In genomic region chr15:89453865-89454478, GRCm38 (mm10) we compare ENCODE assay signal across 9 mouse cellular contexts. TPM values are rescaled to one million over a fixed set of nuclear protein-coding genes. Genes with fewer than 3 reads are reported as not detected.
A peak's percentile ranks its signal among the peaks of the same experiment; 100 is the strongest.
DNase-seq lines count a peak whose midpoint lies in the region; ATAC-seq lines count a peak whose summit lies in the region.
"Had no signal": no experiment of that assay in that cellular context is flagged by ENCODE, and none has a peak within 500 bp of the region (broad histone marks: within the 10 kb centered on the region; RNA-seq: fewer than 3 reads in every experiment).

Gene Mapk8ip2 (plus strand): TSS chr15:89453913.

- under 1% methylated on average over 53 of the region's 53 CpGs for WGBS in kidney, embryonic 15.5 days
- under 1% methylated on average over 53 of the region's 53 CpGs for WGBS in forebrain, embryonic 12.5 days
- WGBS in neural tube, embryonic 11.5 days: under 1% methylated on average over 47 of the region's 53 CpGs

- no peaks in the 10 kb centered on the region for H3K36me3 ChIP-seq in kidney, embryonic 15.5 days
- peaks cover 27% of the 10 kb centered on the region for H3K36me3 ChIP-seq in forebrain, embryonic 12.5 days (replicated peaks)
- H3K36me3 ChIP-seq in neural tube, embryonic 11.5 days (ENCODE audit: control insufficient read depth, insufficient read depth, low read length): peaks cover 5% of the 10 kb centered on the region; the same call in 1 of the 2 replicates

- intact Hi-C loops in left cerebral cortex, postnatal 10 days (cut with DNase I): no loop called here

- DNase-seq in kidney, adult 9 months: no peak
- DNase-seq in left cerebral cortex, postnatal 10 days (ENCODE audit: extremely low spot score in 1 of 2, low spot score in 2 of 2): peak in 1 of 2 experiments; percentile 77
- DNase-seq in neural tube, embryonic 11.5 days (ENCODE audit: low spot score): peak; percentile 64
- no peak for DNase-seq in ovary, postnatal 10 days (ENCODE audit: low spot score)

- no peak within 1 kb of the TSS for H3K9ac ChIP-seq in kidney, embryonic 15.5 days
- peak within 1 kb of the TSS; percentile 78 for H3K9ac ChIP-seq in forebrain, embryonic 12.5 days
- H3K9ac ChIP-seq in neural tube, embryonic 11.5 days (ENCODE audit: low read length): peak within 1 kb of the TSS; percentile 78

- peaks cover 30% of the 10 kb centered on the region for H3K27me3 ChIP-seq in kidney, embryonic 15.5 days
- peaks cover 22% of the 10 kb centered on the region for H3K27me3 ChIP-seq in forebrain, embryonic 12.5 days
- peaks cover 10% of the 10 kb centered on the region for H3K27me3 ChIP-seq in neural tube, embryonic 11.5 days (ENCODE audit: control insufficient read depth, insufficient read depth, low read length)

- H3K4me3 ChIP-seq in kidney, embryonic 15.5 days (replicated peaks): peak within 1 kb of the TSS; percentile 50
- H3K4me3 ChIP-seq in forebrain, embryonic 12.5 days (replicated peaks): peak within 1 kb of the TSS; percentile 85
- peak within 1 kb of the TSS; percentile 71 for H3K4me3 ChIP-seq in neural tube, embryonic 11.5 days (ENCODE audit: low read depth, low read length)
- H3K4me3 ChIP-seq: myocyte had no signal

- no peak within 1 kb of the TSS for H3K27ac ChIP-seq in kidney, embryonic 15.5 days
- H3K27ac ChIP-seq in forebrain, embryonic 12.5 days: peak within 1 kb of the TSS; percentile 74
- H3K27ac ChIP-seq in neural tube, embryonic 11.5 days (ENCODE audit: low read depth, low read length): peak within 1 kb of the TSS; percentile 56; the same call in 1 of the 2 replicates

- H3K4me1 ChIP-seq in kidney, embryonic 15.5 days: peaks cover 13% of the 10 kb centered on the region
- peaks cover 24% of the 10 kb centered on the region for H3K4me1 ChIP-seq in forebrain, embryonic 12.5 days
- H3K4me1 ChIP-seq in neural tube, embryonic 11.5 days (ENCODE audit: control insufficient read depth, insufficient read depth, low read length): 0 out of 2 replicates have a peak, but pooled peaks cover 3% of the 10 kb centered on the region

- H3K4me2 ChIP-seq in kidney, embryonic 15.5 days: peak within 1 kb of the TSS; percentile 96
- H3K4me2 ChIP-seq in forebrain, embryonic 12.5 days: peak within 1 kb of the TSS; percentile 82
- peak within 1 kb of the TSS; percentile 67 for H3K4me2 ChIP-seq in neural tube, embryonic 11.5 days (ENCODE audit: low read depth)

- peak; percentile 26; the same call in 1 of the 2 replicates for ATAC-seq in kidney, embryonic 15.5 days (replicated peaks; ENCODE audit: low FRiP score)
- ATAC-seq in cerebellum, adult (ENCODE audit: insufficient number of reproducible peaks, low FRiP score, low TSS enrichment): peak; percentile 37; the same call in 1 of the 2 replicates
- peak; percentile 87 for ATAC-seq in forebrain, embryonic 12.5 days (ENCODE audit: low FRiP score)
- peak; percentile 69 for ATAC-seq in neural tube, embryonic 11.5 days (ENCODE audit: insufficient read depth, low FRiP score, low TSS enrichment)
- ATAC-seq in inflammation-experienced regulatory T-cells, adult 6 months: no peak

- no peaks in the 10 kb centered on the region for H3K9me3 ChIP-seq in kidney, embryonic 15.5 days (replicated peaks)
- no peaks in the 10 kb centered on the region for H3K9me3 ChIP-seq in forebrain, embryonic 12.5 days
- H3K9me3 ChIP-seq in neural tube, embryonic 11.5 days (ENCODE audit: control insufficient read depth, low read length): no peaks in the 10 kb centered on the region

RNA-seq across cellular contexts. Expression of gene Mapk8ip2, which starts in this region (rescaled TPM):
- 0.77 and 1.7 TPM in 2 replicates for polyA plus RNA-seq in kidney, embryonic 15.5 days (2015; fragmentation: Nextera tagmentation; extraction: Ambion mirVana)
- polyA plus RNA-seq in forebrain, embryonic 12.5 days (2016; fragmentation: Nextera tagmentation; extraction: Ambion mirVana): 44.1 and 51.6 TPM in 2 replicates
- total RNA-seq in left cerebral cortex, postnatal 10 days (2021): 100 to 1,000 TPM; 189 to 195 TPM
- polyA plus RNA-seq in neural tube, embryonic 11.5 days (2014; fragmentation: Nextera tagmentation; extraction: Ambion mirVana): 27.6 and 33.2 TPM in 2 replicates
- under 1 TPM in 2 of 3 experiments, not detected in 1; 0.08 to 0.40 TPM for polyA plus RNA-seq in inflammation-experienced regulatory T-cells, adult 6 months (2017; shearing (Covaris generic))

Comparison
In these comparisons a context has a peak if more than half of its experiments do, and no peak if none do; other contexts are left out.
1. RNA of gene Mapk8ip2 (polyA plus RNA-seq): 44.1 to 51.6 TPM in forebrain, embryonic 12.5 days and 27.6 to 33.2 TPM in neural tube, embryonic 11.5 days; 0.77 to 1.7 TPM in kidney, embryonic 15.5 days and 0.08 to 0.40 TPM in inflammation-experienced regulatory T-cells, adult 6 months; every median in the first group is over 10 times any median in the second.
2. Peak in every context shown above with its lines, with median percentiles within 50 percentile points of each other: H3K4me2 ChIP-seq and H3K4me3 ChIP-seq.